Mouse (Mus musculus): Measurements from ENCODE around the gene Ugt1a8. TPM values are rescaled to one million over a fixed set of nuclear protein-coding genes. Genes with fewer than 3 reads are reported as not detected.

Ugt1a8 gene
- polyA plus RNA-seq, 1 experiment = not detected

DNA sequence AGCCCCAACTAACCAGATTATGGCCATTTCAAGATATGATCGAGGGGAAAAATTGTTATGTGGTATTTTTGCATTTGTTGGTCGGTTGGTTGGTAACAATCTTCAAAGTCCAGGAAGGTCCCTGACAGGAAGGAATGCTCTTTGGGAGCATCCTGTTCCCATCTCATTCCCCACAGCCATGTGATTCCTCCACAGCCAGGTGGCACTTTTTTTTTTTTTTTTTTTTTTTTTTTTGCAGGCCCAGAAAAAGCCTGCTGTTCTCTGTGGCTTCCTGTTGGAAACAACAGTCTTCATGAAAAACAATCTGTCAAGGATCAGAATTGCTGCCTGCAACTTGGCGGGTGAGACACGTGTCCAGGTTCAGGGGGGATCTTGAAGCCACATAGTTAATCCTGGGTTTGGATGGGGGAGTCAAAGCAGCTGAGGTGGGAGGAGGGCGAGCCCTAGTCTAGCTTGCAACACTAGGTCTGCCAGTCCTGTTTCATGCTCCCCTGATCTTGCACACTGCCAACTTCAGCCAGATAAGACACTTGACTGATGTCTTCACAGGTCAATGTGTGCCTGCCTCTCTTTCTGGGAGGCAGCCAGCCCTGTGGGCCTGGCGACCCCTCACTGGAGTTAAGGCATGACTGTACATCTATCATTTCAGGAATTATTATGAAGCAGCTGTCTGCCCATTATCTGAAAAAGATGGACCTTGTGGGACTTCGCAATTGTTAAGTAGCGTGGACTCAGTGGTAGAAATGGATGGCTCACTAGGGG is 171.4 kb downstream of the Ugt1a8 start:
- Histone ChIP-seq H3K27me3 (replicated peaks) (peaks cover 11% of the 10 kb centered on the region), H3K4me3 (replicated peaks) (peak overlapping the region; percentile 9), H3K4me1 (peaks cover 33% of the 10 kb centered on the region), H3K9me3 (peaks cover 36% of the 10 kb centered on the region), H3K36me3 (replicated peaks; ENCODE audit: low read length) (peaks cover 49% of the 10 kb centered on the region)
- TF ChIP-seq FLI1 (IDR thresholded peaks at IDR 0.05; ENCODE audit: low read length) (no peak), GATA1 (IDR thresholded peaks at IDR 0.05; ENCODE audit: borderline replicate concordance, low read length) (no peak)

DNA sequence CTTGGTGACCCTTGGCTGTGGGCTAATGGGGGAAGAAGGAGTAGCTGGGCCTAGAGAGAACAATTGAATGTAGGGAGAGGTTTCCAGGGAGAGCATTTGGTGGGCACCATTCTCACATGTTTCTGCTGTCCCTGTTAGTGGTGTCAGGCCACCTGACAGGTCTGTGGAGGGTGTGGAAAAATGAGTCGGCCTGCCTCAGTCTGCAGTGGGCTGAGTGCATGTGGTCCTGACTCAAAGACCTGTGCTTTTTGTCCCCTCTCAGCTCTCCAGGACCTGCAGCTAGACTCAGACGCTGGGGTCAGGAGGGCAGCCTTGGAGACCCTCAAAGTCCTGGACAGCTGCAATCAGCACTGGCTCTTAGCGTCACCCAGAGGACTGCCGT is 172.0 kb downstream of the Ugt1a8 start:
- Histone ChIP-seq H3K4me3 (replicated peaks) (no peak overlapping the region), H3K27me3 (replicated peaks) (peaks cover 11% of the 10 kb centered on the region), H3K36me3 (replicated peaks; ENCODE audit: low read length) (peaks cover 55% of the 10 kb centered on the region), H3K4me1 (peaks cover 33% of the 10 kb centered on the region), H3K9me3 (peaks cover 35% of the 10 kb centered on the region)
- no peak for TF ChIP-seq GATA1 (IDR thresholded peaks at IDR 0.05; ENCODE audit: borderline replicate concordance, low read length)
- no peak for TF ChIP-seq FLI1 (IDR thresholded peaks at IDR 0.05; ENCODE audit: low read length)

DNA sequence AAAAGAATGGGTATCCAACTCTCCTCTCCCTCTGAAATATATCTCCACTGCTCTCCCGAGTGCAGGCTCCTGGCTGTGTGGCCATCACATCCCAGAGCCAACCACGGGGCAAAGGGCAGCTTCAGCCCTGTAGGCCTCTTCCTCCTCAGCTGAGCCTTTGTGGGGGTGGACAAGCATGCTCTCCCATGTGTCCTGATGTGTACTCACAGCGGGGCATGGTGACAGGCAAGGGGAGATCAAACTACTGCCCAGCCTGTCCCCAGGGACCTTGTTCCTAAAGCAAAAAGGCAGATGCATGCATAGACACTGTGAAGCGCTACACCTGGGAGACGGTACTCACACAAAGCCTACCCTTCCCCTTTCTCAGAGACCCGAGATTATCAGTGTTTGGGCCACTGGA is 172.5 kb downstream of the Ugt1a8 start:
- H3K27me3 ChIP-seq (replicated peaks) = peaks cover 11% of the 10 kb centered on the region
- TF ChIP-seq GATA1 (IDR thresholded peaks at IDR 0.05; ENCODE audit: borderline replicate concordance, low read length) (no peak), FLI1 (IDR thresholded peaks at IDR 0.05; ENCODE audit: low read length) (0 out of 2 replicates have a peak, but pooled peaks have one; percentile 16)
- peak overlapping the region; percentile 1 for H3K4me3 ChIP-seq (replicated peaks)
- peaks cover 30% of the 10 kb centered on the region for H3K9me3 ChIP-seq
- peaks cover 60% of the 10 kb centered on the region for H3K36me3 ChIP-seq (replicated peaks; ENCODE audit: low read length)
- H3K4me1 ChIP-seq = peaks cover 33% of the 10 kb centered on the region

DNA sequence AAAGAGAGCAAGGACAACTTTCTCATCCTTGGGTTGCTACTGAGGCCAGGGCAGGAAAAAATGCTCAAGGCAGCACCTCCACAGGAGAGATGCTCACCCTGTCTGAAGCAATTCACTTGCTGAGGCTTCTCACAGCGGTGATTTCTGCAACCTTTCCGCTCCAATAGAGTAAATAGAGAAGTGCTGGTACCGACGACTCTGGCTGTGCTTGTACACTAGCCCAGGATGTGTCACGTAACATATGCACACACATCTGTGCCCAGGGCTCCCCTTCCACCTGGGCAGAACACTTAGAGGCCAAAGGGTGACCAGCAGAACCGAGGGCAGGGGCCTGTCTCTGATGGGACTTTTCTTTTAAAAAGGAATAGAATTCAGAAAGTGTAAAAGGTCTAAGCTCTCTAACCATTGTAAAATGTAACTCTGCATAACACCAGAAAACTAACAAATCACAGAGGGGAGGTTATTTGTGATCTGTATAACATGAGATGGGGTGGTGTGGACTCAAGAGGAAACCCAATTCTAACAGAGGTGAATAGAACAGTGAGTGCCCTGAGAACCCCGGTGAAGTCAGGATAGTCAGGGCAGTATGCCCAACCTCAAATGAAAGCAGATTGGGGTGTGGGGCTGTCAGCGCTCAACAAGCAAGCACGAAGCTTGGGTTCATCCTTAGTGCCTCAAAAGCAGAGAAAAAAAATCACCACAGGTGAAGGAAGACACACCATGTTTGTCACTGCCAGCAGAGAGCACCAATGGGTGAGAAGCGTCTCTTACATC is 173.2 kb downstream of the Ugt1a8 start:
- Histone ChIP-seq H3K4me1 (peaks cover 33% of the 10 kb centered on the region), H3K36me3 (replicated peaks; ENCODE audit: low read length) (peaks cover 66% of the 10 kb centered on the region)

DNA sequence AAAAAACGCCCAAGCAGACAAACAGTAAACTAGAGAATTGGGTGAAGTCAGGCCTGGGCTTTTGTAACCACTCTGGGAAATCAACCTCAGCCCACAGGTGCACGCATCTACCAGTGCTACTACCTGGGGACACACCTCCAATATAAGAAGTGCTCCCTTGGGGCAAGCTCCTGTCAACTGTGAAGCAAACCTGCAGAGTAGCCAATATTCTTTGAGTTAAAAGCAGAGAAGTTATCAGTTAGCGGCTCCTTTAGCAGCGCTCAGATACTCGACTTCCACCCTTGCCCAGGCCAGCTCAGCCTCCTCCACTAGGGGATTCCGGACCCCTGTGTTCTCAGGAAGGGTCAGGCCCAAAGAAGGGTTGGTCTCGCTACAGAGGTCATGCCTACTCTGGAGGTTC is 174.1 kb downstream of the Ugt1a8 start:
- H3K27me3 ChIP-seq (replicated peaks) = no peaks in the 10 kb centered on the region
- H3K9me3 ChIP-seq = peaks cover 15% of the 10 kb centered on the region
- H3K4me1 ChIP-seq = peaks cover 33% of the 10 kb centered on the region
- TF ChIP-seq GATA1 (IDR thresholded peaks at IDR 0.05; ENCODE audit: borderline replicate concordance, low read length) = no peak
- no peak for TF ChIP-seq FLI1 (IDR thresholded peaks at IDR 0.05; ENCODE audit: low read length)
- H3K4me3 ChIP-seq (replicated peaks) = no peak overlapping the region
- H3K36me3 ChIP-seq (replicated peaks; ENCODE audit: low read length) = peaks cover 76% of the 10 kb centered on the region

More for the DNA sequence above, 173.2 kb downstream of the Ugt1a8 start:
- TF ChIP-seq FLI1 (IDR thresholded peaks at IDR 0.05; ENCODE audit: low read length) = no peak
- no peak for TF ChIP-seq GATA1 (IDR thresholded peaks at IDR 0.05; ENCODE audit: borderline replicate concordance, low read length)
- H3K27me3 ChIP-seq (replicated peaks) = peaks cover 6% of the 10 kb centered on the region
- peaks cover 23% of the 10 kb centered on the region for H3K9me3 ChIP-seq
- H3K4me3 ChIP-seq (replicated peaks) = no peak overlapping the region

DNA sequence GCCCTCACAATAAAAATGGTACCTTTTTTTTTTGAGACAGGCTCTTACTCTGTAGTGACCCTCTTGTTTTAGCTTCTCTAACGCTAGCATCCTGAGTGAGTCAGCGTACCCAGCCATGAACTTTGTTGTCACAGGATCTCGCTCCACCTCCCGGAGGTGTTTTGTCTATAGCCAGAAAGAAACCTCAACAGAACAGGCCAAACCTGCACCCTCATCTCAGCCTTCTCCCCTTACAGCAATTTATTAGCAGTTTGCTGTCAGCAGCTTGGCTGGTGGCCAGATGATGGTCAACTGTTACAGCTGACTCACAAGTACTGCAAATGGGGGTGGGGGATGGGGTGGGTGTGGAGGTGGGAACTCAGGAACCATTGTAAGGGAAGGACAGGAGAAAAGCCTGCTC is 174.6 kb downstream of the Ugt1a8 start:
- no peak overlapping the region for H3K4me3 ChIP-seq (replicated peaks)
- no peaks in the 10 kb centered on the region for H3K27me3 ChIP-seq (replicated peaks)
- peaks cover 12% of the 10 kb centered on the region for H3K9me3 ChIP-seq
- H3K36me3 ChIP-seq (replicated peaks; ENCODE audit: low read length) = peaks cover 81% of the 10 kb centered on the region
- TF ChIP-seq FLI1 (IDR thresholded peaks at IDR 0.05; ENCODE audit: low read length) (no peak), GATA1 (IDR thresholded peaks at IDR 0.05; ENCODE audit: borderline replicate concordance, low read length) (no peak)
- peaks cover 33% of the 10 kb centered on the region for H3K4me1 ChIP-seq

DNA sequence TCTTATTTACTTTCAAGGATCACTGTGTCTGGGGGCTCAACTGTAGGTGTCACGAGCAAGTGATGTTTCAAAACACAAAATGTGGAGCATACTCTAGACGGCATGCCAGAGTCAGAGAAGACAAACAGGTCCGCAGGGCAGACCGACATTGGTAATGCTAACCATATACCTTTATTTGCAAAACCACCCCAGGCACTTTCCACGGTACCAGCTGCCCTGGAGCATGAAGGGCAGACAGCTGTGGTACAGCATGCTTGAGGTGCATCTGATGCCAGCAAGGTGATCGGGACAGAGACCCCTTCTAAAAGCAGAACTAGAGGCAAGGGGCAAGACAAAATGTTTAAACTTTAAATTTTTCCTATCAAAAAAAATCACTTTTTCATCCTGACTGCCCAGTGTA is 175.3 kb downstream of the Ugt1a8 start:
- Histone ChIP-seq H3K36me3 (replicated peaks; ENCODE audit: low read length) (peaks cover 88% of the 10 kb centered on the region), H3K9me3 (peaks cover 6% of the 10 kb centered on the region), H3K4me3 (replicated peaks) (no peak overlapping the region), H3K4me1 (peaks cover 33% of the 10 kb centered on the region), H3K27me3 (replicated peaks) (no peaks in the 10 kb centered on the region)
- TF ChIP-seq GATA1 (IDR thresholded peaks at IDR 0.05; ENCODE audit: borderline replicate concordance, low read length) (no peak), FLI1 (IDR thresholded peaks at IDR 0.05; ENCODE audit: low read length) (no peak)

DNA sequence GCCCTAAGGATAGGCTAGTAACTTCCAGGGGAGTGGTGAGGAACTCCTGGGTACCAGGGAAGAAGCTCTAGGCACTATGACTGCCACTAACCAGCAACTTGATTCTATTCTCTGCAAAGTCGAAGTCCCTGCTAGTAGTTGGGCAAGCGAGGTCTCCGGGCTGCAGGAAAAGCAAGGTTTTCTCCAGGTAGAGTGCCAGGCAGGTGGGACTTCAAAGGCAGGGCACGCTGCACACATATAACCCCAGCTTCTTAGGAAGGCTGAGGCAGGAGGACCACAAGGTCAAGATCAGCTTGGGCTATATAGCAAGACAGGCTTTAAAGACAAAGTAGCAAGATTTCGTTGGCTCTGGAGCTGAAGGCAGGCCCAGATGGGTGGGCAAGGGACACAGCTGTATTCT is 176.2 kb downstream of the Ugt1a8 start:
- Histone ChIP-seq H3K4me1 (peaks cover 32% of the 10 kb centered on the region), H3K4me3 (replicated peaks) (no peak overlapping the region), H3K9me3 (no peaks in the 10 kb centered on the region), H3K36me3 (replicated peaks; ENCODE audit: low read length) (peaks cover 96% of the 10 kb centered on the region), H3K27me3 (replicated peaks) (no peaks in the 10 kb centered on the region)
- TF ChIP-seq GATA1 (IDR thresholded peaks at IDR 0.05; ENCODE audit: borderline replicate concordance, low read length) (no peak), FLI1 (IDR thresholded peaks at IDR 0.05; ENCODE audit: low read length) (no peak)

DNA sequence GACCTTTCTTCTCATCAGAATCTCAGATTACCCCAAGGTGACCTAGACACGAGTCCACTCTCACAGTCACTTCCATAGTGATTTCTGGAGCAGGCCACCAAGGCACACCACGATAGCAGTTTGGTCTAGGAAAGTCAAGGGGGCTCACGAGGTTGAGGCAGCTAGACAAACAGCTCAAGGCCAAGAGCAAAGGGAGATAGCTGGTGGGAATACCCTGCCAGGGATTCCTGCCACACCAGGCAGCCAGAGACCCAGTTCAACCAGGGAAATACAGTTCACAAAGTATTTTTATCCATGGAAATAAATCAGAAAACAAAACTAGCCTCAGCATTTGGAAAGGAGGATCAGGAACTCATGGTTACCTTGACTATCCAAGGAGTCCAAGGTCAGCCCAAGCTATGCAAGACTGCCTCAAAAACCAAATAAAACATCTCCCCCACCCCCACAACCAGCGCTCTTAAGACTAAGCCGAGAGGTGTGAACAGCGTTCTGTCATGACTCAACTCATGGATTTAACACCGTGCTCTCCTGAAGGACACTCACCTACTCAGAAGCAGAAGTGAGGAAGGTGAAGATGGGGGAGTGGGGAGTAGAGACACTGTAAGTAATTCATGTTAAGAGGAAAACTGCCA is 176.7 kb downstream of the Ugt1a8 start:
- peaks cover 27% of the 10 kb centered on the region for H3K4me1 ChIP-seq
- TF ChIP-seq GATA1 (IDR thresholded peaks at IDR 0.05; ENCODE audit: borderline replicate concordance, low read length) (no peak), FLI1 (IDR thresholded peaks at IDR 0.05; ENCODE audit: low read length) (no peak)

More for the DNA sequence above, 176.7 kb downstream of the Ugt1a8 start:
- Histone ChIP-seq H3K27me3 (replicated peaks) (no peaks in the 10 kb centered on the region), H3K9me3 (no peaks in the 10 kb centered on the region), H3K36me3 (replicated peaks; ENCODE audit: low read length) (peaks cover 100% of the 10 kb centered on the region), H3K4me3 (replicated peaks) (no peak overlapping the region)
